Mouse (Mus musculus): ENCODE measurements around the gene Als2cl.

GRCm38 (mm10) chr9:110909371-110909967 lies 29.8 kb downstream of the Als2cl start:
- no peak for TF ChIP-seq GATA1 (IDR thresholded peaks at IDR 0.05; ENCODE audit: borderline replicate concordance, low read length)
- TF ChIP-seq FLI1 (IDR thresholded peaks at IDR 0.05; ENCODE audit: low read length) = no peak

All from megakaryocyte, embryonic 14.5 days (primary cell).